Mouse (Mus musculus): ENCODE data around the gene Rab2b.
"Not testable (repeated sequence)": the region's sequence is repeated elsewhere in the genome, so short reads cannot be mapped to it uniquely, and the experiment has no call there.

The Rab2b gene

GRCm38 (mm10) chr14:52278932-52279746 is at the start of gene Rab2b, which contains the start of gene Tox4:
TSS of gene Rab2b (minus strand) at chr14:52279545.
TSS of gene Tox4 (plus strand) at chr14:52279146.
- peak; percentile 100 for DNase-seq (ENCODE audit: low read depth, low spot score)

- DNase-seq (ENCODE audit: low read depth, low spot score) = no peak
These were observed 48.8 kb upstream of the Rab2b start, which contains the start of gene Sall2 for GRCm38 (mm10) chr14:52327910-52328812. TSS of gene Sall2 (minus strand) at chr14:52328762.

DNA sequence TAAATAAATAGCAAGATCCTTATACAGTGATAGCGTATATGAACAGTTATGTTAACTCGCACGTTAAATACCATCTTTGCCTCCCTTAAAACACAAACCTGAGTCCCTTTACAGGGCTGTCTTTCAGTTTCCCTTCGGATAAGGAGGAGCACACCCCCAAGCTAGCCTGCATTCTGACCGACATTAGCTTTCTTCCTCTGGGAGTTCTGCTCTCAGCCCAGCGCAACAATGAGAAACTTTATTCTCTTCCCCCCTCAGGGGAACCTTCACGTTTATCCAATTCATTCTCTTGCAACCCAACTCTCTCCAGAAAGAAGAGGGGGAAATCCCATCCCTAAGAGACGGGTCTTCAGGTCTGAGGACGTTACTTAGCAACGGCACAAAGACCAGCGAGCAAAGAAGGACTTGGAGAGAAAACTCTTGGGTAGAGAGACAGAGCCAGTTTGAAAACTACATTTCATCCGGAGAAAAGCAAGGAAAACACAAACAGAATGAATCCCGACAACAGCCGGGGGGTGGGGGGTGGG is 48.1 kb upstream of the Rab2b start:
- DNase-seq (ENCODE audit: low read depth, low spot score) = no peak

- DNase-seq (ENCODE audit: low read depth, low spot score) = no peak
These were observed 46.5 kb upstream of the Rab2b start for GRCm38 (mm10) chr14:52325890-52326289.

GRCm38 (mm10) chr14:52319361-52319760 is 40.0 kb upstream of the Rab2b start:
- no peak for DNase-seq (ENCODE audit: low read depth, low spot score)

- no peak for DNase-seq (ENCODE audit: low read depth, low spot score)
These were observed 37.3 kb upstream of the Rab2b start for GRCm38 (mm10) chr14:52316441-52317225.

DNA sequence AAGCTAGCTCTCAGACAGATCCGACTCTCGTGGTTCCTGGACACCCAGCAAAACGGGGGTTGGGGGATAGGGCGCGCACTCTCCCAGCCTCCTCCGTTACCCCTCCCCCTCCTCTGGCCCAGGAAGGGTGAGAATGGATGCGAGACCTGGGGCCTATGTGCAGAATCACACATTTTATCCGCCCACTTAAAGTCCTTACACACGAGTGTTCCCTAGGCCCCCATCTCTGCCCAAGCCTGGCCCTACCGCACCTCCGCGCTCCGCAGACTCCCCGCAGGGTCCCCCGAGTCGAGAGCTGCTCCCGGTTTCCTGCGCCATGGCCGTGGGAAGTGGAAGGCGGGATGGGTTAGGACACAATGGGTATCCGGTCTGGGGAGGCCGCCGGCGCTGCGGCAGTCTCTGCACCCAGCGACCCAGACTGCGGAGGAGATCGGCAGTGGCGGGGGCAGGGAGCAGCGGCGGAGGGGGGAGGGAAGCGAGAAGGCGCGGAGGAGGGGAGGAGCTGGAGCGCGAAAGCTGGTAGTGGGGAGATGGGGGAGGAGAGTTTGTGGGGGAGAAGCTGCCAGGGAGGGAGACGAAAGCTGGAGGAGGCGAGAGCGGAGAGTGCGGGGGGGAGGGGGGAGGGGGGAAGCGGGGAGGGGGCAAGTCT is 36.6 kb upstream of the Rab2b start:
- DNase-seq (ENCODE audit: low read depth, low spot score) = no peak

DNA sequence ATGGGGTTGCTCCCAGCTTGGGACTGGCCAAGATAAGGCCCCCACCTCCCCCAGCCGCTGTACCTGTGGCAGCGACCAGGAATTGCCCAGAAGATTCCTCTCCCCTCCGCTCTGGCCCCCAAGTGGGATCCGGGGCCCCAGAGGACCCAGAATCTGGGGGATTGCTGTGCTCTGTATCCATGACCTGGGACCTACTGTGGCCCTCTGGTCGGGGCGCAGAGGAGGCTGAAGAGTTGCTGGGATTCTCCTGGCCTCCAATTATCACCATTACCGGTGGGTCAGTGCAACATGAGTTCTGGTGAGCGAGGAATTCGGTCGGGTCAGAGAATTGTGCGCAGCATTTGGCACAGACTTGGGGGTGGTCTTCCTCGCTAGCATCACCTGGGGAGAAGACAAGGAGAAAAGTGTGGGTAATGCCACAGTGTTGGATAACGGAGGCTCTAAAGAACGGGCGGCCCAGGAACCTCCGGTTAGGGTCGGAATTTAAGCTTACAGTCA is 36.0 kb upstream of the Rab2b start:
- no peak for DNase-seq (ENCODE audit: low read depth, low spot score)

GRCm38 (mm10) chr14:52314808-52315150 is 35.4 kb upstream of the Rab2b start:
- no peak for DNase-seq (ENCODE audit: low read depth, low spot score)

GRCm38 (mm10) chr14:52313931-52314807 is 34.8 kb upstream of the Rab2b start:
- no peak for DNase-seq (ENCODE audit: low read depth, low spot score)

GRCm38 (mm10) chr14:52310906-52311305 is 31.6 kb upstream of the Rab2b start:
- no peak for DNase-seq (ENCODE audit: low read depth, low spot score)

DNA sequence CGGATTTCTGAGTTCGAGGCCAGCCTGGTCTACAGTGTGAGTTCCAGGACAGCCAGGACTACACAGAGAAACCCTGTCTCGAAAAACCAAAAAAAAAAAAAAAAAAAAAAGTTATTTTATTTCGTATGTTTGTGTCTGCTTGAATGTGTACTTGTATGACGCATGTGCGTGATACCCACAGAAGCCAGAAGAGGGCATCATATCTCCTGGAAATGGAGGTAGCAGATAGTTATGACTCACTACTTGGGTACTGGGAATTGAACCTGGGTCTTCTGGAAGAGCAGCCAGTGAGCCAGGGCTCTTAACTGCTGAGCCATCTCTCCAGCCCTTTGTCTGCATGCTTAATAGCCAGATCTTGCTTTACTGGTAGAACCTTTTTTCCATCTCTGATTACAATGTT is 31.0 kb upstream of the Rab2b start:
- peak; percentile 33 for DNase-seq (ENCODE audit: low read depth, low spot score)

DNA sequence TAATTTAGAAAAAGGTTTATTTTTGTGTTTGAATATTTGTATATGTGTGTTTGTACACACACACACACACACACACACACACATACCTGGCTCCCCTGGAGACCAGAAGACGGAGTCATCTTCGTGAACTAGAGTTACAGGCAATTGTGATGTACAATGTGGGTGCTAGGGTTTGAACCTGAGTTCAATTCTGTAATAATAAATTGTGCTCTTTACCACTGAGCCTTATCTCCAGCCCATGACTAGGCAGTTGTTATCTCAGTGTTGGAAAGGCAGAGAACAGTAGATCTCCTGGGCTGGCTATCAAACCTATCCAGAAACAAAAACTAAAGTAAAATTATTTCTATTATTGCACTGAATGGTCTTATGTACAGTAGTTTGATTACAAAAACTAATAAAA is 26.8 kb upstream of the Rab2b start:
- peak; percentile 12 for DNase-seq (ENCODE audit: low read depth, low spot score)

GRCm38 (mm10) chr14:52304644-52305271 is 25.4 kb upstream of the Rab2b start, which contains the start of gene Mettl3:
TSS of gene Mettl3 (minus strand) at chr14:52305128.
- peak; percentile 97 for DNase-seq (ENCODE audit: low read depth, low spot score)

- not testable (repeated sequence) for DNase-seq (ENCODE audit: low read depth, low spot score)
These were observed 24.2 kb upstream of the Rab2b start for GRCm38 (mm10) chr14:52303517-52303916.

DNA sequence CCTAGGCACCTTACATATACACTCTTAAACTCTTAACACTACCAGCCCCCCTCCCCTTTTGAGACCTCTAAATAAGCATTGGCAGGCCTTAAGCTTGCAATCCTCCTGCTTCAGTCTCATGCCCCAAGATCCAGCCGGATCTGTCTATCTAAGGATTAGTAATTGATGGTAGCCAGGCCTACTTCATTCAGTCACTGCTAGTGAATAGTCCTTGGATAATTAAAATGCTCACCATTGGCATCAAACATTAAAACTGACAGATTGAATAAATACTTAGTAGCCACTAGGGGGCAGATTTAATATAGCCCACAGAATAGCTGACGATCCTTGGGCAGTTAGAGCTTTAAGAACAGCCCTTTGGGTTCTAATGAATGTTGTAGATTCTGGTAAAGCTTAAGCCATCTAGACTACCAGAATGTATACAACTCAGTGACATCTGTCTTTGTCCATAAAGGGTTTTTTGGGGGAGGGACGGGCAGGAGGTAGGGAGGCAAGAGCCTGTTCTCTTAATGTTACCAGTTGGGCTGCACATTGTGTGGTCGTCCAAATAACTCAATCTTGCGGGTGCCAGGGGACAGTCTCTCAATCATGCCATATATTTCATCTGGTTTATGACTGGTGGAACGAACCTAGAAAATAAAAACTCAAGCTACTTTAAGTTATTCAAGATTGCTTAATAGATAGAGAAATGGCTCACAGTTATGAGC is 16.4 kb upstream of the Rab2b start:
- peak; percentile 44 for DNase-seq (ENCODE audit: low read depth, low spot score)

DNA sequence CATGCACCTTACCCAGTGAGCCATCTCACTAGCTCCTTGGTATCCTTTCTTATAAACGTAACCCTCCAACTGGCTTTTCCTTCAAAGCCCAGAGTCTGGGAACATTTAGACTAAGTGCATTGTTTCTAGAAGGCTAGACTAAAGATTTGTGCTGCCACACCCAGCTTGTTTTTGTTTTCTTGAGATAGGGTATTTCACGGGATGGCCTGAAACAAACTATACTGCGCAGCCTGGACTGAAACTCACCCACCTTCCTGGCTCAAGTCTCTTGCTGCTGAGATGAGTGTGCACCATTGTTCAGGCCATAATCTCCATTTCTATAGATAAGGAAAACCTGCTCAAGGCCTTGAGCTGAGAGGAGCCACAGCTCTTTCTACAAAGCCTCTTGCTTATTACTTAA is 4.8 kb upstream of the Rab2b start:
- DNase-seq (ENCODE audit: low read depth, low spot score) = no peak

DNA sequence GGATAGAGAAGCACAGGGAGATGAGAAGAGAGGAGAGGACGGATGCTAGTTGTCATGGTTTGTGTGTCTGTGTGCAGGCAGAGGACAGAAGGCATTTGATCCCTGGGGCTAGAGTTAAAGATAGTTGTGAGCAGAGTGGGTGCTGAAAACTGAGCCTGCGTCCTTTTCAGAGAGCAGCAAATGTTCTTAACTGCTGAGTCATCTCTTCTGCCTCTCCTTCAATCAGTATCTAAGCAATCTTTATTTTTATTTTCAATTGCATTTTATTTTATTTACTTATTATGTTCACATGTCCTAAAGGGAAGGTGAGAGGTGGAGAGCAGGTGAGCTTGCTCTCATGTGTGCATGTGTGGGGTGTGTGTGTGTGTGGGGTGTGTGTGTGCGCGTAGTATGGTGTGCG is 4.3 kb upstream of the Rab2b start:
- DNase-seq (ENCODE audit: low read depth, low spot score) = no peak

- no peak for DNase-seq (ENCODE audit: low read depth, low spot score)
These were observed 389 bp upstream of the Rab2b start for GRCm38 (mm10) chr14:52279747-52280120.
